Mouse (Mus musculus): ENCODE data around the gene Dlk1. TPM values are rescaled to one million over a fixed set of nuclear protein-coding genes. Genes with fewer than 3 reads are reported as not detected.
A peak's percentile ranks its signal among the peaks of the same experiment; 100 is the strongest.
"Not testable (repeated sequence)": the region's sequence is repeated elsewhere in the genome, so short reads cannot be mapped to it uniquely, and the experiment has no call there.

Dlk1 gene
- total RNA-seq, 2 experiments from 2014 or later, result 2.1 to 2.9 TPM

DNA sequence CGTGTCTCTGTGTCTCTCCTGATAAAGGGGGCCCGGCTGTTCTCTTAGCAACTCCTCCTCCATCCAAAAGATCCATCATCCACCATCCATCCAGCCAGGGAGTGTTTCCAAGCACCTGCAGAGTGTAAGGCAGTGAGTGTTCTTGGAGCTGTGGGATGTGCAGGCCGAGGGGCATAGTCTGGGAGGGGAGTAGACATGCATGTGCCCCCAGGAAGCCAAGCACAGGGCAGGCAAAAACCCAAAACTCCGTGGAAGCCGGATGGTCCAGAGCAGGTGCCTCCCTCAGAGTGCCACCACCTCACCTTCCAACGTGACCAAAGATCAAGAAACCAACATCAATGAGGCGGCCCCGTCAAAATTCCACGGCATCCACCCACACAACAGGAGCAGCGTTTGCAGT is 10.0 kb downstream of the Dlk1 start:
- DNase-seq (ENCODE audit: extremely low spot score in 1 of 2, low spot score in 2 of 2), result no peak
- intact Hi-C loops (cut with DNase I), result no loop called here

DNA sequence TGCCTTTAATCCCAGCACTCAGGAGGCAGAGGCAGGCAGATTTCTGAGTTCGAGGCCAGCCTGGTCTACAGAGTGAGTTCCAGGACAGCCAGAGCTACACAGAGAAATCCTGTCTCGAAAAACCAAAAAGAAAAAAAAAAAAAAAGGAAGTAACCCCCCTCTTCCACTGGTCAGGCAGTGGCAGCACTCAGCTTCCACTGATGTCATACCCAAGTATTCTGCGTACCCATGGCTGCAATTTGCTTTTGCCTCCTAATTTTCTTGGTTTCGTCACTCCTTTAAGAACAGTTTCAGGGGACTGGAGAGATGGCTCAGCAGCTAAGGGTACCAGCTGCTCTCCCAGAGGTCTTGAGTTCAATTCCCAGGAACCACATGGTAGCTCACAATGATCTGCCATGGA is 14.8 kb downstream of the Dlk1 start:
- DNase-seq (ENCODE audit: extremely low spot score in 1 of 2, low spot score in 2 of 2); intact Hi-C loops (cut with DNase I): not testable (repeated sequence)

DNA sequence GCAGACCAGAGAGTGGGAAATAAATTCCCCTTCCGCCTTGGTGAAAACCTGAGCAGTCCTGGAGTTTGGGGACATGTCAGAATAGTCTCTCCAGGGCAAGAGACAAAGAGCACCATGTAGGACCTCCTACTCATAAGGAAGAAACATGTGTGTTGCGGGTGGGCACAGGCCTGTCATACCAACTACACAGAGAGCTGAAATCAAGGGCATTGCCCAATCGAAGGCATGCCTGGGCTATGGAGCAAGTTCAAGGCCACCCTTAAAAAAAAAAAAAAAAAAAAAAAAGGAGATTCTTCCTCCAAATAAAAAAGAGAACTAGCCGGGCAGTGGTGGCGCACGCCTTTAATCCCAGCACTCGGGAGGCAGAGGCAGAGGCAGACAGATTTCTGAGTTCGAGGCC is 17.2 kb downstream of the Dlk1 start:
- no peak for DNase-seq (ENCODE audit: extremely low spot score in 1 of 2, low spot score in 2 of 2)
- intact Hi-C loops (cut with DNase I), result no loop called here

DNA sequence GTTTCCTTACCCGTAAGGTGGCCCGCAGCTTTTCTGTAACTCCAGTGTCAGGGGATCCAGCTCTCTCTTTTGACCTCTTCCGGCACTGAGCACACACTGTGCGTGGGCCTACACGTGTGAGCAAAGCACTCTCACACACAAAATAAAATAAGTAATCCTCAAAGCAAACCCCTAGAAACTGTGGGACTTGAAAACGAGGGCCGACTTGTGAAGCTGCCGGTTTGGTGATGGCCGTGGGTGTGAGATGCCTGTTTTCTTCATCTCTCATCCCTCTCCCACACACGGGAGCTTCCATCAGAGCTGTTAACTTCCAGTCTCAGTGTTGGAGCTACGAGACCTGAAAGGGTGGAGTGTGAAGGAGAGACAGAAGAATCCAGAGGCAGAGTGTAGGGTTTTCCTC is 20.0 kb downstream of the Dlk1 start:
- no peak for DNase-seq (ENCODE audit: extremely low spot score in 1 of 2, low spot score in 2 of 2)
- intact Hi-C loops (cut with DNase I), result no loop called here

DNA sequence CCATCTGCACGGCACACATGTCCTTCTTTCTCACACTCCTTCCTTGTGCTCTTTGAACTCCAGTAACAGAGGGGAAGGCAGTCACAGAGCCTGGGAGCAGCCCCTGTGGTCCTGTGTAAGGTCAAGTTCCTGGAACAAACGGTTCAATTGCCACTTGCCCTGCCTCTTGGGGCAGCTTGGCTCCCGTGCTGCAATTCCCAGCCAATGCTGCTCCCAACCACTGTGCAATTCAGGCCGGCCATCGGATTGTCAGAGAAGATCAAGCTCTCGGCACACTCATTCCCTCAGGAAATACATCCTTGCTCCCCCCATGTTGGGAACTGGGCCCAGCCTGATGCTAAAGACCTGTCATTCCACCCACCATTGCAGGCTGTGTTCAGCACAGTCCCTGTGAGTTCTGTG is 21.0 kb downstream of the Dlk1 start:
- DNase-seq (ENCODE audit: extremely low spot score in 1 of 2, low spot score in 2 of 2), result peak in 1 of 2 experiments; percentile 38
- intact Hi-C loops (cut with DNase I), result no loop called here

DNA sequence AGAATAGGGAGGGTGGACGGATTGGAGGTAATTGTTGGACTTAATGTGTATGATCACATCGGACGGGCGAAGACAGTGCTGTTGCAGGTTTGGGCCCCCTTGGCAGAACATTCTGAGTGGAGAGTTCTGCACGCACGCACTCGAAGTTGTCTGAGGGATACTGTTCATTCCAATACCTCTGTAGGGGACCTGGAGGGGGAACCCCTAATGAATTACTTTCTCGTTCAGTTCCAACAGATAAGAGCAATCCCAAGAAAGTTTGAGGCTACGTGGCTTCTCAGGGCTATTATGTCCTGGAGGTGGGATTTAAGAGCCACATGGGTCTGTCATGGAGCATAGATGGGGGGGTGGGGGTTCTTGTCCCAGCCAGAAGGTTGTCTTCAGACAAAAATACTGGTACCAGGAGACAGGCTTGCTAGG is 21.6 kb downstream of the Dlk1 start:
- no peak for DNase-seq (ENCODE audit: extremely low spot score in 1 of 2, low spot score in 2 of 2)
- intact Hi-C loops (cut with DNase I), result no loop called here

DNA sequence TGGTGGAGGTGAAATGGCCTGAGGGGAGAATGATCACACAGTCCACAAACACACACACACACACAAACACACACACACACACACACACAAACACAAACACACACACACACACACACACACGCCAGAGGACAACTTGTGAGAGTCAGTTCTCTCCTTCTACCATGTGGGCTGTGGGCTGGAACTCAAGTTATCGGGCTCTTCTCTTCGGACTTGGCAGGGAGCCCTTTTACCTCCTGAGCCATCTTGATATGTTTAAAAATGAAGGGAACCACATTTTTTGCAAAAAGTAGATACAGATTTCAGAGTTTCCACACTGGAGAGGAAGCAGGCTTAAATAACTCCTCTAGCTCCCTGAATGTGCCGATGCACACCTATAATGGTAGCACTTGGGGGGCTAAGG is 22.9 kb downstream of the Dlk1 start:
- intact Hi-C loops (cut with DNase I), result no loop called here
- no peak for DNase-seq (ENCODE audit: extremely low spot score in 1 of 2, low spot score in 2 of 2)

DNA sequence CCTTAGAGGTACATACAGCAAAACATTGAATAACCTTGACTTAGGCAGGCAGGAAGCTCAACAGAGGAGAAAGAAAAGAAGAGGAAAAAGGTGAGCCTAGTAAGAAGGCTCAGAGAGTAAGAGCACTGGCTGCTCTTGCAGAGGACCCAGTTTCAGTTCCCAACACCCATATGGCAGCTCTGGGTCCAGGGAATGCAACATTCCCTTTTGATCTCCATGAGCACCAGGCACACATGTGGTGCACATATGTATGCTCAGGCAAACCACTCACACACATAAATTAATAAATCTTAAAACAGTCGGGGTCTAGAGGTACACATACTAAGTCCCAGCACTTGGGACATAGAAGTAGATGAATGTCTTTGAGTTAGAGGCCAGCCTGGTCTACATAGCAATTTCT is 33.9 kb downstream of the Dlk1 start:
- DNase-seq (ENCODE audit: extremely low spot score in 1 of 2, low spot score in 2 of 2); intact Hi-C loops (cut with DNase I): not testable (repeated sequence)

DNA sequence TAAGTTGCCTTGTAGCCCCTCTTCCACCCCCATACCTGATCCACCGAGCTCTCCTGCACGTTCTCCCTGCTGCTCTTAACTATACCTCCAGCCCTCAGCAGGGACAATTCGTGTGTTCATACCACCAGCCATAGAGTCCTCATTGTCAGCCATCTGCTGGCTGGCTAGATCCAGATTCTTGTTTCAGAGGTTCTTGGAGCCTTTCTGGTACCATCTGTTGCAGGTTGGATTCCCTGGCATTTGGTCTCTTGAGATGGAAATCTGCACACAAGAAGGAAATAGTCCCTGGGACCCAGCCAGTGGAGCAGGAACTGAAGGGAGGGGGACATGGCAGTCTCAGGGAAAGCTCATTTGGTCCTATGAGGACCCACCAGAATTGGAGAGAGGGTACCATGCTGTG is 39.1 kb downstream of the Dlk1 start:
- intact Hi-C loops (cut with DNase I), result no loop called here
- DNase-seq (ENCODE audit: extremely low spot score in 1 of 2, low spot score in 2 of 2), result peak in 1 of 2 experiments; percentile 52

DNA sequence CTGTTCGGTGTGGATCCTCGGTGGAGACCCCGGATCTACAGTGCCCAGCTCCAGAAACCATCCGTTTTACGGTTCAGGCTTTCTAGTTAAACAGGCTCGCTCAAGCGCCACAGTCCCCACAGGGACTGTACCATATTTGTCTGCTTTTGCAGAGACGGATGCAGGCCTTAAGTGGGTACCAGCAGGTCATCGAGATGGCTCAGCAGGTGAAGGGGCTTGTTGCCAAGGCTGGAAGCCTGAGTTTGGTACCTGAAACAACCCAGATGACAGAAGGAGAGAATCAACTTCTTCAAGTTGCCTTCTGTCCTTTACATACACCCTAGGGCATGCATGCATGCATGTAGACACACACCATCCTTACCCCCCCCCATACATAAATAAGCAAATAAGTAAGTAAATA is 40.8 kb downstream of the Dlk1 start:
- intact Hi-C loops (cut with DNase I), result no loop called here
- DNase-seq (ENCODE audit: extremely low spot score in 1 of 2, low spot score in 2 of 2), result no peak

DNA sequence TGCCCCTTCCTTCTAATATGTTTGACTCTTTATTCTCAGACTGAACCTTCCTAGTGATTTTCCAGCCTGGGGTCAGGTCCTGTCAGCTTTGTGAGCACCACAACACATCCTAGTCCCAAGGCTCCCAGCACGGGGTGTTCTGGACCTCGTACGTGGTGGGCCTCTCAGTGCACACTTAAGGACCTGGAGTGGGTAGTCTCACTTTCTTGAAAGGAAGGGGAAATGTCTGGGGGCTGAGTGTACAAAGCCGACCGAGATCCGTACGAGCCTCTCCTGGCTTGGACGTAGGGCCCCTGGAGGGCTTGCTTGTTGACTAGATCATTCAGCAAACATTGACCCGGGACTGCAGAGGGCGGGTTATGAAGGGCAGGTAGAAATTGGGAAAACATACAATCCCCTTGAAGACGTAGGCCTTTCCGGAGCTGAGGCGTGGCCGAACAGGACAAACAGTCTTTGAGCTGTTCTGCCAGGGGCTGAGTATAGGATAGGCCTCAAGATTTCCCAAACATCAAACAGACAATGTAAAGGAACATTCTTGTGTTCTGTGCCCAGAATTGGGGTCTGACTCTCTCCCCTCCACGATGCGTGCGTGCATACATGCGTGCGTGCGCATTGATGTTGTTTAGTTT is 42.5 kb downstream of the Dlk1 start:
- DNase-seq (ENCODE audit: extremely low spot score in 1 of 2, low spot score in 2 of 2), result no peak
- intact Hi-C loops (cut with DNase I), result no loop called here

DNA sequence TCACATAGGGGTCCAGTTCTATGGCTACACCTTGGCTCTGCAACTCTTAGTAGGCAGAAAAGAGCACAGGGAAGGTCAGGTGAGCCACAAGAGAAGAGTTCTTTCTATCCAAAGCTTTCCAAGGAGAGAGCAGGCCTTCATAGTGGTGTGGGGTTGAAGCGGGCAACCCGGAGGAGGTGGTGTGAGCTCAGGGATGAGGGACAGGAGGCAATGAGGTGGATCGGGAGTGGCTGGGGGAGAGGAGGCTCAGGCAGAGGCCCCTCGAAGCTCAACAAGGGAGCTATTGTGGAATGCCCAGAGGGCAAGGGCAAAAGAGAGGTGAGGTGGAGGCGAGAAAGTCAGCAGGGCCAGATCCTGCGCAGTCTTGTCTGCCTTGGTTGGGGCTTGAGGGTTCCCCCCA is 43.8 kb downstream of the Dlk1 start:
- no peak for DNase-seq (ENCODE audit: extremely low spot score in 1 of 2, low spot score in 2 of 2)
- intact Hi-C loops (cut with DNase I), result no loop called here

DNA sequence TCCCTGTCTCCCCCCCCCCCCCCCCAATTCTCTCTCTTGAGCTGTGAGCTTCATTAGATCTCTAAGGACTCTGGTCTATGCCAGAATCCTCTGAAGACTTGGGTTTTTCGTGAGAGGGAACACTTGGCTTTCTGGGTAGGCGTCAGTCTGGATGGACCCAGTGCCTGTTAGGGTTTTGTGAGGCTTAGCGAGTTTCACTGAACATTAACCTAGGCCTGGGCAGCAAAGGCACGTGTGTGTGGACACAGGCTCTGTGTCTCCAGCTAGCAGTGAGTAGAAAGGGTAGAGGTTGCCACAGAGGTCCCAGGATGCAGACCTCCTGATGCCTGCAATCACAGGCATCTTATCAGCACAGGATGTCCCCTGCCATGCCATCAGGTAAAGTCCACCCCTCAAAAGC is 48.4 kb downstream of the Dlk1 start:
- no peak for DNase-seq (ENCODE audit: extremely low spot score in 1 of 2, low spot score in 2 of 2)
- intact Hi-C loops (cut with DNase I), result no loop called here

DNA sequence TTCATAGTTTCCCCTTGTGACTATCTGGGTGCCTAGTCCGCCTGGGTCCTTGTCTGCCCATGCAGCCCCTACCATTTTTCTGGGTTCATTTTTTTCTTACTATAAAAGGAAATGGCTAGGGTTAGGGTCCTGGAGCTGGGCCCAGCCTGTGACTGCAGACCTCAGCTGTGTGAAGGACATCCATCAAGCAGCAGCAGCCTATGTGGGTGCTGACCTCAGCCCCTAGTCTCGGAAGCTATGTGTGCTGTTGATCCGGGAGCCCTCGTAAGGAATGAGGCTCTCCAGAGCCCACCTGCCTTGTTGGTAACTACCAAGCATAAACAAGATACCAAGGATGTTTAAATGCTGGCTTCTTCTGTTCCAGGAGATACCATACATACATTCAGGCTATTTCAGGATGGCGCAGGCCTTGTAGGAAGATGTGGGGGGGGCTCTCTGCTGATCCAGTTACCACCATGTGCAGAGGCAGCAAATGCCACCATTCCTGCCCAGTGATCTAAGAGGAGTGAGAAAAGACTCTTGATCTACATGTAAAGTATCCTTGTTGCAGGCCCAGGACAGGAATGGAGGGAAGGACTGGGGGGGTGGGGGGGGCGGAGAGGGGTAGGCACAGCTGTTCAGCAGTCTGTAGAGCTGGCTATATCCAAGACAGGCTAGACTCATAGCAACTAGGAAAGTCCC is 49.9 kb downstream of the Dlk1 start:
- intact Hi-C loops (cut with DNase I), result no loop called here
- no peak for DNase-seq (ENCODE audit: extremely low spot score in 1 of 2, low spot score in 2 of 2)

DNA sequence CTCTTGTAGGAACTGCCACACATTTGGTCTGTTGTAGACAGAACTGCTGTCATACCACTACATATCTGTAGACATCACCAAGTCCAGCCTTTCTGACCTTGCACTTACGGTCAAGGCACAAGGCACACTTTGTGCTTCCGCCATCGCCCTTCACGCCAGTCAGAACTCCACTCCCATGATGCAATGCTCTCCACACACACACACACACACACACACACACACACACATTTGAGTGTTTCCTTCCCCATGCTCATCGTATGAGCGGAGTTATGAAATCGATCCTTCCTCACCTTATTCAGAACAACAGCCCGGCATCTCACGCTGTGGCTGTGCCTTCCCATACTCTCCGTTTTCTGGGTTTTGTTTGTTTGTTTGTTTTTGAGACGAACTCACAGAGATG is 55.1 kb downstream of the Dlk1 start:
- intact Hi-C loops (cut with DNase I), result no loop called here
- no peak for DNase-seq (ENCODE audit: extremely low spot score in 1 of 2, low spot score in 2 of 2)

DNA sequence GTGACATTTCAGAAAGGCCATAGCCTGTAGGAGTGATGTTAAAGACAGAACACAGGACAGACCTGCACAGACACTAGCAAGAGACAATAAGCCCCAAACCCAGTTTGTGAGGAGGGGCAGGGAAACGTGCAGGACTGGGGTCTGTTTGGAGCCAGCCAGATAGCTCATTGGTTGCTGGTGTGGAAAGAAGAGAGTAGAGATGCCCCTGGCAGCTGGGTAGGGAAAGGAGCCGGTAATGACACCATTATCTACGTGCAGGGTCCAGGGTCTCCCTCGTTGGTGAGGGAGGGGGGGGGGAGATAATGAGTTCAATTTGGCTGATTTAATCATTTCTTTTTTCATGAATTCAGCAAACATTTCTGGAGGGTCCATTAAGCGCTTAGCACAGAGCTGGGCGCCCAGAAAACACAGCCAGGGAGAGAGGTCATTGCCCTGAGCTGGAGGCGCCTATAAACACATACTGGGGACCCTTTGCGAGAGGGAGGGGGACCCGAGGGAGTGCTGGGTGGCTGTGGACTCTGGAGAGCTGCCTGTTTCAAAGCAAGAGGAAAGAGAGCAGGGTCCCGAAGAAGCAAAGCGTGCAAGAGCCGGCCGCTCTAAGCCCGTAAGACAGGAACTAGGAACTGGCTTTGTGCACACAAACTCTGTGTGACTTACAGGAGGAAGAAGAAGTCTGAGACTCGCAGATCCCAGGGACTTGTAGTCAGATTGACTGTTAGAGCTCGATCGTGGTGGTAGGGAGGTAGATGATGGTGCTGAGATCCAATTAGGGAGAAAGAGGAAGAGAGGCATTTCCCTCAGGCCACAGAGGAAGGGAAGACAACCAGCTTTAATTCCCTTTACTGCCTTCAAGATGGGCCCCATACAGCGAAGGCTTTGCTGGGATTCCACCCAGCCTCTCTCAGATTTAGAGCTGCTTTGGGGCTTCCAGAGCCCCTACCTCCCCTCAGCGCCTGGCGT is 56.2 kb downstream of the Dlk1 start:
- no peak for DNase-seq (ENCODE audit: extremely low spot score in 1 of 2, low spot score in 2 of 2)
- intact Hi-C loops (cut with DNase I), result no loop called here

DNA sequence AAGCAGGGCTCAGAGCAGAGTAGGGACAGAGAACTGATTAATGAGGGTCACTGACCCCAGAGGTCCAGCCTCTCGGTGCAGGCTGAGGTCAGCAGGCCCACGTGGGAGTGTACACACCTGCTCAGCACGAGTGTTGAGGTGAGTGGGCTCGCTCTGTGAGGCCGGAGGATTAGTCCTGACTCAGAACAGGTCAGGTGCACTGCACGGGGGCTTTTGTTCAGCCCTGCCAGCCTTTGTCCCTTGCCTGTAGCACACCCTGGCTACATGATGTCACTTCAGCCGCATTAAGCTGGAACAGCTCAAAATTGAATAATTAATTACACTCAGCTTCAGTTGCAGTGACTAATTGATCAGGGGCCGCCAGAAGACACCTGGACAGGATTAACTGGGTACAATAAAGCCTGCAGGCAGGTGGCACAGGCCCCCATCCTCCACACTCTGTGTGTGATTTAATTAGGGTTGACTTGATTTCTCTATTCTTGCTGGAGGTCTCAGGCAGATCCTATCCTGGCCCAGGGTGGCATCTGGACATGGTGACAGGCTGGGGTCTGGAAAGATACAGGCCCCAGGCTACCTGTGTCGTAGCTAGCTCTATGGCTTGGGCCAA is 57.0 kb downstream of the Dlk1 start:
- intact Hi-C loops (cut with DNase I), result no loop called here
- DNase-seq (ENCODE audit: extremely low spot score in 1 of 2, low spot score in 2 of 2), result no peak

DNA sequence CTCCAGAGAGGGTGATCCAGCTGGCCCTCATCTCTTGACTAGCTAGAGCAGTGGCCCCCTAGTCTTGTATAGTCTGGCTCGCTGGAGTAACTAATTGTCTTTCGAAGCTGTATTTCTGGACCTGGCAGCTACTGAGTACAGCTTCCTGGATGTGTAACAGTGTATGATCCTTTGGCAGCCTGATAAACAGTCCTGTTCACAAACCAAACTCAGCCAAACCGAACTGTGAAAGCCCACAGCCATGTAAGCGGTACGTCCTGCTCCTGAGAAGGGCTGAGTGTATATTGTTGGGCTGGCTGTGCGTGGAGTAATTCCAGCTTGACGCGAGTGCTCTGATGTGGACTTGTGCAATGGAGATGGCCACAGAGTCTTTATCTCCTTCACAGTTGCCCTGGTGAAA is 57.6 kb downstream of the Dlk1 start:
- intact Hi-C loops (cut with DNase I), result no loop called here
- no peak for DNase-seq (ENCODE audit: extremely low spot score in 1 of 2, low spot score in 2 of 2)

DNA sequence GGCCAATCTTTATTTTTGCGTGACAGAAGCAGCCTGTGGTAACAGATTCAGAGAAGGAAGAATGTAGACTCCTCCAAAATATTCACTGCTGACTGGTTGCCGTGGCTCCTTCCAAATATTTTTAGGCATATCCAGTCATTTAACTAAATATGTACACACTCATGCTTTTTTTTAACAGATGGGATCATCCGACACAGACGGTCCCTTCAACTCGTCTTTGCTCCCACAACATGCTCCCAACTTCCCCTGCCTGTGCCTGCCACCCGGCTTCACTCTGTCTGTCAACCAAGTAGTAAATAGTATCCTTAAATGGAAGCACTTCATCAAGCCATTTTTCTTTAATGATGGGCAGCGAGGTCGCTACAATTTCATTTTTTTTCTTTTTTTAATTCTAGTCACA is 58.8 kb downstream of the Dlk1 start:
- peak in 1 of 2 experiments; percentile 38 for DNase-seq (ENCODE audit: extremely low spot score in 1 of 2, low spot score in 2 of 2)
- intact Hi-C loops (cut with DNase I), result no loop called here

Measured in left cerebral cortex, postnatal 10 days (tissue).